Mouse (Mus musculus): Measurements from ENCODE around the gene Sall1.

The Sall1 gene

GRCm38 (mm10) chr8:89043940-89044339 lies at the start of gene Sall1:
TSS of gene Sall1 (minus strand) at chr8:89044162.
- CTCF ChIA-PET, result interaction anchor here in 3 of 4 experiments (0.6 to 1.0 kb wide), 3 partner anchors 100 to 136 kb away, joined by 3 to 4 read pairs (median 3); no protein-coding TSS in a partner anchor
- POLR2A ChIA-PET, result interaction anchor here (0.6 to 20.4 kb wide), 61 partner anchors 8 to 921 kb away, joined by 3 to 499 read pairs (median 5); no protein-coding TSS in a partner anchor

- ChIA-PET POLR2A (no interaction called here), CTCF (no interaction called here)
Observed at GRCm38 (mm10) chr8:89089916-89090315, 46.0 kb upstream of the Sall1 start.

- ChIA-PET CTCF (no interaction called here), POLR2A (no interaction called here)
Observed at GRCm38 (mm10) chr8:89079147-89079546, 35.2 kb upstream of the Sall1 start.

GRCm38 (mm10) chr8:89072968-89073382 lies 29.0 kb upstream of the Sall1 start:
- ChIA-PET POLR2A (interaction anchor here (0.6 to 2.4 kb wide), 34 partner anchors 9 to 600 kb away, joined by 3 to 13 read pairs (median 4); no protein-coding TSS in a partner anchor), CTCF (interaction anchor here in 3 of 4 experiments (0.6 to 1.4 kb wide), 4 partner anchors 9 to 172 kb away, joined by 3 to 4 read pairs (median 4); no protein-coding TSS in a partner anchor)

- CTCF ChIA-PET, result interaction anchor here in 1 of 4 experiments (0.6 kb wide), 1 partner anchor 54 kb away, joined by 3 read pairs; no protein-coding TSS in a partner anchor
- POLR2A ChIA-PET, result interaction anchor here (0.7 to 6.4 kb wide), 47 partner anchors 8 to 204 kb away, joined by 3 to 57 read pairs (median 5); partner anchors contain the start of gene Sall1 (in 2 of the 4)
Observed at GRCm38 (mm10) chr8:89067499-89067898, 23.5 kb upstream of the Sall1 start.

- POLR2A ChIA-PET, result interaction anchor here (0.6 to 6.3 kb wide), 48 partner anchors 9 to 857 kb away, joined by 3 to 57 read pairs (median 4); partner anchors contain the start of gene Sall1 (in 3 of the 4)
- CTCF ChIA-PET, result interaction anchor here in 1 of 4 experiments (0.7 to 1.6 kb wide), 3 partner anchors 9 to 61 kb away, joined by 3 to 4 read pairs (median 4); no protein-coding TSS in a partner anchor
Observed at GRCm38 (mm10) chr8:89064042-89064441, 20.1 kb upstream of the Sall1 start.

GRCm38 (mm10) chr8:89063366-89064040 lies 19.5 kb upstream of the Sall1 start:
- POLR2A ChIA-PET, result interaction anchor here (0.5 to 6.3 kb wide), 44 partner anchors 9 to 702 kb away, joined by 3 to 57 read pairs (median 5); partner anchors contain the start of gene Sall1 (in 3 of the 4)

GRCm38 (mm10) chr8:89060717-89061116 lies 16.8 kb upstream of the Sall1 start:
- ChIA-PET POLR2A (interaction anchor here (0.5 to 4.8 kb wide), 27 partner anchors 8 to 157 kb away, joined by 3 to 36 read pairs (median 4); partner anchors contain the start of gene Sall1 (in 2 of the 4)), CTCF (interaction anchor here in 1 of 4 experiments (0.6 kb wide), 1 partner anchor 870 kb away, joined by 3 read pairs; no protein-coding TSS in a partner anchor)

More at GRCm38 (mm10) chr8:89063366-89064040, 19.5 kb upstream of the Sall1 start:
- CTCF ChIA-PET, result interaction anchor here in 2 of 4 experiments (0.7 to 1.6 kb wide), 4 partner anchors 9 to 61 kb away, joined by 3 to 4 read pairs (median 4); no protein-coding TSS in a partner anchor

- CTCF ChIA-PET, result no interaction called here
Observed at GRCm38 (mm10) chr8:89059507-89059906, 15.5 kb upstream of the Sall1 start.

GRCm38 (mm10) chr8:89052880-89053279 lies 8.9 kb upstream of the Sall1 start:
- ChIA-PET CTCF (interaction anchor here in 3 of 4 experiments (0.5 to 1.4 kb wide), 5 partner anchors 10 to 330 kb away, joined by 3 to 6 read pairs (median 4); no protein-coding TSS in a partner anchor), POLR2A (interaction anchor here (0.6 to 5.7 kb wide), 73 partner anchors 8 to 1241 kb away, joined by 3 to 111 read pairs (median 5); partner anchors contain the start of gene Sall1 (in 3 of the 4))

More at GRCm38 (mm10) chr8:89059507-89059906, 15.5 kb upstream of the Sall1 start:
- POLR2A ChIA-PET, result interaction anchor here in 3 of 4 experiments (0.8 to 2.2 kb wide), 6 partner anchors 11 to 109 kb away, joined by 3 to 11 read pairs (median 4); partner anchors contain the start of gene Sall1 (in 1 of the 3)

- ChIA-PET POLR2A (interaction anchor here (0.5 to 20.4 kb wide), 36 partner anchors 8 to 1855 kb away, joined by 3 to 499 read pairs (median 4); no protein-coding TSS in a partner anchor), CTCF (interaction anchor here in 3 of 4 experiments (0.6 to 2.1 kb wide), 4 partner anchors 97 to 195 kb away, joined by 3 to 8 read pairs (median 4); no protein-coding TSS in a partner anchor)
Observed at GRCm38 (mm10) chr8:89046639-89047348, 2.8 kb upstream of the Sall1 start.

GRCm38 (mm10) chr8:89046226-89046625 lies 2.3 kb upstream of the Sall1 start:
- CTCF ChIA-PET, result interaction anchor here in 2 of 4 experiments (1.3 to 2.1 kb wide), 3 partner anchors 96 to 102 kb away, joined by 4 to 8 read pairs (median 5); no protein-coding TSS in a partner anchor
- POLR2A ChIA-PET, result interaction anchor here (0.5 to 20.4 kb wide), 32 partner anchors 9 to 1855 kb away, joined by 3 to 499 read pairs (median 4); no protein-coding TSS in a partner anchor

- CTCF ChIA-PET, result interaction anchor here in 2 of 4 experiments (1.3 to 2.1 kb wide), 2 partner anchors 96 to 101 kb away, joined by 4 to 8 read pairs; no protein-coding TSS in a partner anchor
- POLR2A ChIA-PET, result interaction anchor here (0.5 to 20.4 kb wide), 28 partner anchors 7 to 1175 kb away, joined by 3 to 499 read pairs (median 6); no protein-coding TSS in a partner anchor
Observed at GRCm38 (mm10) chr8:89045726-89046125, 1.8 kb upstream of the Sall1 start.

GRCm38 (mm10) chr8:89045218-89045601 lies 1.2 kb upstream of the Sall1 start:
- CTCF ChIA-PET, result no interaction called here
- POLR2A ChIA-PET, result interaction anchor here (0.5 to 20.4 kb wide), 31 partner anchors 8 to 1175 kb away, joined by 3 to 499 read pairs (median 7); no protein-coding TSS in a partner anchor

GRCm38 (mm10) chr8:89044511-89045217 lies 702 bp upstream of the Sall1 start:
- ChIA-PET CTCF (no interaction called here), POLR2A (interaction anchor here (0.6 to 20.4 kb wide), 33 partner anchors 8 to 293 kb away, joined by 3 to 499 read pairs (median 8); no protein-coding TSS in a partner anchor)

GRCm38 (mm10) chr8:89043371-89043841 lies 556 bp downstream of the Sall1 start:
- ChIA-PET CTCF (interaction anchor here in 3 of 4 experiments (0.5 to 1.0 kb wide), 6 partner anchors 22 to 135 kb away, joined by 3 to 4 read pairs (median 4); no protein-coding TSS in a partner anchor), POLR2A (interaction anchor here (0.6 to 20.4 kb wide), 70 partner anchors 9 to 1788 kb away, joined by 3 to 499 read pairs (median 4); no protein-coding TSS in a partner anchor)

Measured in embryonic stem cell, embryonic (primary cell).